Mouse (Mus musculus): ENCODE measurements around the gene Ube3c. TPM values are rescaled to one million over a fixed set of nuclear protein-coding genes. Genes with fewer than 3 reads are reported as not detected.
"Not testable (repeated sequence)": the region's sequence is repeated elsewhere in the genome, so short reads cannot be mapped to it uniquely, and the experiment has no call there.

The Ube3c gene
- total and polyA plus RNA-seq, 2 experiments from 2014 or later = 17.0 to 43.2 TPM

GRCm38 (mm10) chr5:29575085-29575484 is 6.0 kb downstream of the Ube3c start:
- no peak overlapping the region for H3K27ac ChIP-seq (ENCODE audit: low read depth)
- H3K4me3 ChIP-seq (ENCODE audit: low read depth, low read length) = no peak overlapping the region
- peaks cover 13% of the 10 kb centered on the region for H3K4me1 ChIP-seq (ENCODE audit: control insufficient read depth, insufficient read depth)
- peaks cover 4% of the 10 kb centered on the region; the same call in 1 of the 2 replicates for H3K36me3 ChIP-seq (replicated peaks; ENCODE audit: control insufficient read depth, insufficient read depth, low read length)
- H3K9me3 ChIP-seq (replicated peaks; ENCODE audit: control insufficient read depth, low read length) = no peaks in the 10 kb centered on the region
- no peak for TF ChIP-seq CTCF (IDR thresholded peaks at IDR 0.05; ENCODE audit: low read depth)
- no peak for TF ChIP-seq EP300 (IDR thresholded peaks at IDR 0.05; ENCODE audit: low read depth)
- WGBS = 69% methylated on average over 2 of the region's 2 CpGs
- H3K27me3 ChIP-seq (ENCODE audit: control insufficient read depth, insufficient read depth, low read length) = no peaks in the 10 kb centered on the region
- no peak overlapping the region for H3K9ac ChIP-seq (replicated peaks; ENCODE audit: low read depth, low read length)
- no peak overlapping the region for H3K4me2 ChIP-seq (ENCODE audit: low read depth, low read length)
- ATAC-seq (ENCODE audit: insufficient read depth, low read depth) = no peak
- DNase-seq (ENCODE audit: low spot score) = no peak

- 96% methylated on average over 4 of the region's 4 CpGs for WGBS
- ATAC-seq (ENCODE audit: insufficient read depth, low read depth) = no peak
Measured at GRCm38 (mm10) chr5:29577795-29578631, 9.0 kb downstream of the Ube3c start.

GRCm38 (mm10) chr5:29583880-29584595 is 15.0 kb downstream of the Ube3c start:
- TF ChIP-seq EP300 (IDR thresholded peaks at IDR 0.05; ENCODE audit: low read depth) (no peak), CTCF (IDR thresholded peaks at IDR 0.05; ENCODE audit: low read depth) (no peak)
- 44% methylated on average over 2 of the region's 2 CpGs for WGBS
- peaks cover 5% of the 10 kb centered on the region; the same call in 1 of the 2 replicates for H3K36me3 ChIP-seq (replicated peaks; ENCODE audit: control insufficient read depth, insufficient read depth, low read length)
- no peak overlapping the region for H3K4me2 ChIP-seq (ENCODE audit: low read depth, low read length)
- H3K27ac ChIP-seq (ENCODE audit: low read depth) = peak overlapping the region; percentile 23; the same call in 1 of the 2 replicates
- H3K9ac ChIP-seq (replicated peaks; ENCODE audit: low read depth, low read length) = no peak overlapping the region
- H3K9me3 ChIP-seq (replicated peaks; ENCODE audit: control insufficient read depth, low read length) = no peaks in the 10 kb centered on the region
- H3K4me1 ChIP-seq (ENCODE audit: control insufficient read depth, insufficient read depth) = no peaks in the 10 kb centered on the region
- no peaks in the 10 kb centered on the region for H3K27me3 ChIP-seq (ENCODE audit: control insufficient read depth, insufficient read depth, low read length)
- peak; percentile 19 for DNase-seq (ENCODE audit: low spot score)
- H3K4me3 ChIP-seq (ENCODE audit: low read depth, low read length) = no peak overlapping the region
- peak; percentile 39; the same call in 1 of the 2 replicates for ATAC-seq (ENCODE audit: insufficient read depth, low read depth)

More at GRCm38 (mm10) chr5:29577795-29578631, 9.0 kb downstream of the Ube3c start:
- H3K4me1 ChIP-seq (ENCODE audit: control insufficient read depth, insufficient read depth) = no peaks in the 10 kb centered on the region
- no peak overlapping the region for H3K4me2 ChIP-seq (ENCODE audit: low read depth, low read length)
- DNase-seq (ENCODE audit: low spot score) = no peak
- no peak overlapping the region for H3K4me3 ChIP-seq (ENCODE audit: low read depth, low read length)
- TF ChIP-seq EP300 (IDR thresholded peaks at IDR 0.05; ENCODE audit: low read depth) (no peak), CTCF (IDR thresholded peaks at IDR 0.05; ENCODE audit: low read depth) (no peak)
- H3K27ac ChIP-seq (ENCODE audit: low read depth) = no peak overlapping the region
- no peaks in the 10 kb centered on the region for H3K9me3 ChIP-seq (replicated peaks; ENCODE audit: control insufficient read depth, low read length)
- no peaks in the 10 kb centered on the region for H3K27me3 ChIP-seq (ENCODE audit: control insufficient read depth, insufficient read depth, low read length)
- H3K36me3 ChIP-seq (replicated peaks; ENCODE audit: control insufficient read depth, insufficient read depth, low read length) = no peaks in the 10 kb centered on the region
- H3K9ac ChIP-seq (replicated peaks; ENCODE audit: low read depth, low read length) = no peak overlapping the region

GRCm38 (mm10) chr5:29592161-29592560 is 23.1 kb downstream of the Ube3c start:
- not testable (repeated sequence) for H3K27ac ChIP-seq (ENCODE audit: low read depth); DNase-seq (ENCODE audit: low spot score); H3K27me3 ChIP-seq (ENCODE audit: control insufficient read depth, insufficient read depth, low read length); H3K4me1 ChIP-seq (ENCODE audit: control insufficient read depth, insufficient read depth); H3K4me2 ChIP-seq (ENCODE audit: low read depth, low read length); H3K4me3 ChIP-seq (ENCODE audit: low read depth, low read length); H3K9me3 ChIP-seq (replicated peaks; ENCODE audit: control insufficient read depth, low read length); H3K9ac ChIP-seq (replicated peaks; ENCODE audit: low read depth, low read length); ATAC-seq (ENCODE audit: insufficient read depth, low read depth)
- H3K36me3 ChIP-seq (replicated peaks; ENCODE audit: control insufficient read depth, insufficient read depth, low read length) = peaks cover 50% of the 10 kb centered on the region
- 96% methylated on average over 7 of the region's 7 CpGs for WGBS

GRCm38 (mm10) chr5:29606546-29606945 is 37.5 kb downstream of the Ube3c start:
- WGBS = 87% methylated on average over 2 of the region's 2 CpGs
- Histone ChIP-seq H3K9me3 (replicated peaks; ENCODE audit: control insufficient read depth, low read length) (no peaks in the 10 kb centered on the region), H3K9ac (replicated peaks; ENCODE audit: low read depth, low read length) (no peak overlapping the region), H3K4me3 (ENCODE audit: low read depth, low read length) (no peak overlapping the region), H3K36me3 (replicated peaks; ENCODE audit: control insufficient read depth, insufficient read depth, low read length) (peaks cover 61% of the 10 kb centered on the region), H3K27ac (ENCODE audit: low read depth) (no peak overlapping the region), H3K4me2 (ENCODE audit: low read depth, low read length) (no peak overlapping the region), H3K27me3 (ENCODE audit: control insufficient read depth, insufficient read depth, low read length) (no peaks in the 10 kb centered on the region), H3K4me1 (ENCODE audit: control insufficient read depth, insufficient read depth) (no peaks in the 10 kb centered on the region)
- TF ChIP-seq EP300 (IDR thresholded peaks at IDR 0.05; ENCODE audit: low read depth) = no peak
- no peak for DNase-seq (ENCODE audit: low spot score)
- ATAC-seq (ENCODE audit: insufficient read depth, low read depth) = no peak
